Mouse (Mus musculus): ENCODE data around the gene Top1. TPM values are rescaled to one million over a fixed set of nuclear protein-coding genes. Genes with fewer than 3 reads are reported as not detected.

Top1 gene
- total RNA-seq, 2 experiments from 2014 or later = 79.0 to 80.3 TPM

DNA sequence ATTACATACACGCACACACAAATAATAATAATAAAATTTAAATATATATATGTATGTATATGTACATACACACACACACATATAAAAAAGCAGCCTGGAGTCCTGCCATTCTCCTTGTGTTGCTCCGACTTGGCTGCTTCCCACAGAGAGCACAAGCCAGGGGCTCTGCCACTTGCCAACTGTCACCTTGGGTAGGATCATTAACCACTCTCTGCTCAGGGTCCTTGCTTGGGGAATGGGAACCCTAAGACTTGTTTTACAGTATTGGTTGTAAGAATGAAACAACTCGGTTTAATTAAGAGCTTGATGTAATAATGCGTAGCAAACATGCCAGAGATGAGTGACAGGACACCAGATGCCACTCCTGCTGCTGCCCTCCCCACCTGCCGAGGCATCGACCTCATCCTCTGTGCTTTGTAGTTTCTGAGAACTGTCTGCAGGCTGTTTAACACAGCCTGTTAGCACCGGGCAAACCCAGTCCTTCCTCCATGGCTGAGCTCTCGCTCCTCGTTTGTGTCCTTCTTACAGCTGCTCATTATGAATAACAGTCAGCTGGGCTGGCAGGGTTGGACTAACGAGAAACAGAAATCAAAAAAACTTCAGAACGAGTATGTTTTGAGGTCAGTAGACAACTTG is 95.0 kb downstream of the Top1 start:
- no peak for DNase-seq (ENCODE audit: low spot score in 2 of 2)

DNA sequence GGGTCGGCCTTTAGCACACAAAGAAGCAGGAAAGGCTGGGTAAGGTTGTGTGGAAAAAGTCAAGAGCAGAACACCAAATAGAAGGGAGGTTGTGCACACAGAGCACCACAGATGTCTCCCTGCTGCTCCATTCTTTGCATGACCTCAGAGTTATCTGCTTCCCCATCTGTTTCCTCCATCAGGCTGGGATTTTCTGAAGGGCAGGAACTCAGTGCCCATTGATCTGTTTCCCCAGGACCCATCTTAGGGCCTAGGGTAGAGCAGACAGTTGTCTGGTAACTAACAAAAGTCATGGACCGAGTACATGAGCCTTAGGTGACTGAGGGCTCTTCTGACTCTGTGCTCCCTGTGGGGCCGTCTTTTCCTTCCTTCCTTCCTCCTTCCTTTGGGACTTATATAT is 95.9 kb downstream of the Top1 start:
- no peak for DNase-seq (ENCODE audit: low spot score in 2 of 2)

DNA sequence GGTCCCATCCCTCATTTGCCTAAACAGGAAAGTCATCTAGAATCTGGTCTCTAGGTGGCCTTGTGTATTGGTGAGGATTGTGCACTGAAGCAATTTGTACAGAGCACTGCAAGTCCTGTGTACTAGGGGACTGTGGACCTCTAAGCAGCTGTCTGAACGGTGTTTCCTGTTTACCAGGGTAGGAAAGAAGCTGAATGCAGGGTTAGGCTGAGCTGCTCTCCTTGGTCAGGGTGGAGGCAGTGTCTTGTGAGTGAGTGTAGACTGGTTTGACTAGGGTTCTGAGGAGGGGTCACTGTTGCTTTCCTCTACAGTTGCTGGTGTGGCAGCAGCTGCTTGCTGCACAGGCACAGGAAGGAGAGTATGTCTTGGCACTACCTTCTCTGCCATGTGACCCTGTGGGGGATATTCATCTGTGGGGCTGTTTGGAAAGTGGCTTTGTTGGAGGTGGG is 96.5 kb downstream of the Top1 start:
- DNase-seq (ENCODE audit: low spot score in 2 of 2) = no peak

DNA sequence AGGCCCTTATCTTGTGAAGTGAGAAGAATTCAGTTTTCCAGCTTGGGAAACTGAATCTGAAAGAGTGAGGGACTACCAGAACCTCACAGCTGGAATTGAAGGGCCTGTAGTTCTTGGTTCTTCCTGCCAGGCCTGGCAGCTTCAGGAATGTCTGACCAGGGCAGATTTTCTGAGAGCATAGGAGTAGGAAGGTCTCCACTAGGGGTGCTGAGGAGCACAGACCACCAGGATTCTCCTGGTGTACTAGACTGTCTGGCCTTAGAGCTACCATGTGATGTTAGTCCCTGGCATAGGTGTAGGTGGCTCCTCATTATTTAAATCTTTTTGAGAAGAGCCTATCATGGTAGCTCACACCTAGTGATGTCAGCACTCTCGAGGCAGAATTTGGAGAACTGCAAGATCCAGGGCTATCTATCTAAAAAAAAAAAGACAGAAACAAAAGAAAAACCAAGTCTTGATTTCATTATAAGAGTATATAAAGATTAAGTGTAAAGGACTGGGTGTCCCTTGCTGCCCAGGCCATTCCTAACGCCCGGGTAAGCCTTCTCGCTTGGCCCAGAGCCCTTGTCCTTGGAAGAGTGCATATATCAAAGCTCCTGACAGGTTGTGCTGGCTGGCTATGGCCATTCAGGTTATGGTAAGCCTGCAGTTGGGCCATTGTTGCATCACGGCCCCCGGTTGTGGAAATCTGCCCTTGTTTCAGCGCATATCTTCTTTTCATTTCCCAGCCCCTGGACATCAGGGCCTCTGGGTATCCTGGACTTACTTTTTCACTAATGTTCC is 98.5 kb downstream of the Top1 start:
- peak in 1 of 2 experiments; percentile 57 for DNase-seq (ENCODE audit: low spot score in 2 of 2)

DNA sequence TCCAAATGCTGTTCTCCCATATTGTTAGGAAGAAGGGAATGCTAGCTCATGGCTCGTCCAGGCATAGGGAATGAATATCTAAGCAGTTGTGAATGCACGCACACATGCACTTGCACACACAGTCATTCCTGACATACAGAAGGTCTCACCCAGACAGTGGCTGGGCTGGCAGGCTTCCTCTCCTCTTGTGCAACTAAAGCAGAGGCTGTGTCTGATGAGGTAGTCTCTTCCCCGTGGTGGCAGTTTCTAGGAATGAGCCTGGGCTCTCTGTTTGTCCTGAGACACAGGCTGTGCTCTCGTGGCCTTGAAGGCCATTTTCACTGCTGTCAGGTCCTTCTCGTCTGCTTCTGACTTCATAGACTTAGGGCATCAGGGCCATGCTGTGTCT is 99.1 kb downstream of the Top1 start:
- DNase-seq (ENCODE audit: low spot score in 2 of 2) = no peak

DNA sequence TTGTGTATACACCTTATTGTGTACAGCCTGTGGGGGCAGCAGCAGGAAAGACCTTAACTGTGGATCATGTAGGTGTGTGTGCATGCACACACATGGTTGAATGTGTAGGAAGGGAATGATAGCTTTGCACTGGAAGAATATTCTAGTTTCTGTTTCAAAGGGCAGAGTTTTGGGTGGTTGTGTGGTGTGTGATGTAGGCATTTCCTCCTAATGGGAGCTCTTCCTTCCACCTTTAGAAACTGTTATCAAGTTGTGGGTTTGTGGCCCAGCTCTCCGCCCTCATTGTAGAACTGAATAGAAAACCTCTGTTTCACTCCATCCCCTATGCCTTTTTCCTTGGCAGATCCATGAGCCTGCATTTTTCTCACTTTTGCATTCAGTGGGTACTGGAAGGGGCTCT is 99.8 kb downstream of the Top1 start:
- no peak for DNase-seq (ENCODE audit: low spot score in 2 of 2)

DNA sequence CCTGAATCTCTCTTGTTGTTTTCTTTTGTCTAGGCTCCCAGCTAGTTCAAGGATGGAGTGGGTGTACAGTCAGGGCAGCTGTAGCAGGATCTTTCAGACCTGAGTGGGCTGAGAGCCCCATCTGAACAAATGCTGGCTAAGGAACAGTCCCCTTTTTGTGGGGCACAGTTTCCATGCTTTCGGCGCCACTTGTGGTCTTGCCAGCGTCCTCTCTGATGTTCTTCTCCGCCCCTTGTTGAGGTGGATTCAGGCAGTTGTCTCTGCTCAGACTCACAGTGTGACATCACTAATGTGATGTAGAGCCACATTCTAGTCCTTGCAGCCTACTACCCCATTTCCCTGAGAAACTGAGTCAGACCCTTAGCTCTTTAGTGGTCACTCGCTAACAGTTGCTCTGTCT is 100.9 kb downstream of the Top1 start:
- DNase-seq (ENCODE audit: low spot score in 2 of 2) = no peak

DNA sequence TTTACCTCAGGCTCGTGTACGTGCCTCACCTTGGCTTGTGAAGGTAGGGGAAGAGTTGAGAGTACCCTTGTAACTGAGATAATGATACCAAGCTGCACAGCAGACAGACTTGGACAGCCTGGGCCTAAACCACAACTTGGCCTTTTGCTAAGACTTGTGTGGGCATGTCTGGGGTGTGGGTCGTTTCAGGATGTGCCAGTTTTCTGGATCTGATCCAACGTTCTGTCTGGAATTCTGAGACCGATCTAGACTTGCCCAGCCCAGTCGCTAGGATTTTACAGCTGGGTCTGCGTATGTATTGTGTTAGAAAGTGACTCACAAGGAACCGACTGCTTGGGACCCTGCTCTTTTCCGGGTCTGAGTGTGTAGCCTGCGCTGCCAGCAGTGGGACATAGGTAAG is 101.4 kb downstream of the Top1 start:
- DNase-seq (ENCODE audit: low spot score in 2 of 2) = no peak

DNA sequence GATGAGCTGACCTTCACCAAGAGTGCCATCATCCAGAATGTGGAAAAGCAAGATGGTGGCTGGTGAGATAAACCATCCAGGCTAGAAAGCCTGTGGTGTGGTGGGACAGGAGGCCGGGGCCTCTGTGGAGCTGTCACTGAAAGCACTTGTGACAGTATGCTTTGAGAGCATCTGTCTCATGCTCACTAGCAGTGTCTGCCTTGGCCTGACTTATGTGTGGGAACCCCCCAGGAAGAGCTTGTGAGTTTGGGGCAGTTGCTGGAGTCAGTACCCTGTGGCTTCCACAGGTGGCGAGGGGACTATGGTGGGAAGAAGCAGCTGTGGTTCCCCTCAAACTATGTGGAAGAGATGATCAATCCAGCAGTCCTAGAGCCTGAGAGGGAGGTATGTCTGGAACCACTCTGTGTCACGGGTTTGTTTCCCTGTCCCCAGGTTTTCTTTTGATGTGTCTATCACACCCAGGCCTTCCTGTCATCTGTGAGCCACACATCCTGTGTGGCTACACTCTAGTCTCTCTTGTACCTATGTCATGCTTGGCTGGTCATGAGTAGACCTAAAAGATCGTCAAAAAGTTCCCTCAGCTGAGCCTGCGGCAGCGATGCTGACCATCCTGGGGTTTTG is 111.0 kb downstream of the Top1 start:
- no peak for DNase-seq (ENCODE audit: low spot score in 2 of 2)

DNA sequence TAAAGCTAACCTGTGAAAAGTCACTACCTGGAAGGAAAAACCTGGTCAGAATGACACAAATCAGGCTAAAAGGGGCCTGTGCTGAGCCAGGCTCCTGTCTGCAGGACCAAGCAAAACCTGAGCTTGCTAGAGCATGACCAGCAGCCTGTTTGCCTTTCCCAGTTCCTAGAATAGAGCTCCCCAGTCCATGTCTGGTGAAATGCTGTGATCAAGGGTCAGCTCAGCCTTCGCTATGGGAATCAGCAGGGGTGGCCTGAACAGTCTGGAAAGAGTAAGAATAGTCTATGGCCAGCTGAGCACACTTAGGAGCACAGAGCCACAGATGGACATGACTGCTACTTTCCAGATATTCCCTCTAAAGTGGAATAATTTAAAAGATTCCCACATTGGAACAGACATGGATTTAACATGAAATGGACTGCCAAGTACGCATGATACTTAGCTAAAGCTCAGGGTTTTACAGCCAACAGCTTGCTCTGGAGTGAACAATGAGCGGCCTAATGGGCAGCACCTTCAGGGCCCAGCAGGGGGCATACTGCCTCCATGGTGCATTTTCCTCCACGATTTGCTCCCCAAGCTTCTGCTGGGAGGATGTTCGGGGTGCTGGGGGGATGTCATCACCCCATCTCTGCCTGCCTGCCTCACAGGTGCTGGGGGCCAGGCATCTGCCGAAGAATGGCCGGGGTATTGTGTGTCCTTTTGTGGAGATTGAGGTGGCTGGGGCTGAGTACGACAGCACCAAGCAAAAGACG is 114.9 kb downstream of the Top1 start:
- peak; percentile 58 to 83 for DNase-seq (ENCODE audit: low spot score in 2 of 2)

DNA sequence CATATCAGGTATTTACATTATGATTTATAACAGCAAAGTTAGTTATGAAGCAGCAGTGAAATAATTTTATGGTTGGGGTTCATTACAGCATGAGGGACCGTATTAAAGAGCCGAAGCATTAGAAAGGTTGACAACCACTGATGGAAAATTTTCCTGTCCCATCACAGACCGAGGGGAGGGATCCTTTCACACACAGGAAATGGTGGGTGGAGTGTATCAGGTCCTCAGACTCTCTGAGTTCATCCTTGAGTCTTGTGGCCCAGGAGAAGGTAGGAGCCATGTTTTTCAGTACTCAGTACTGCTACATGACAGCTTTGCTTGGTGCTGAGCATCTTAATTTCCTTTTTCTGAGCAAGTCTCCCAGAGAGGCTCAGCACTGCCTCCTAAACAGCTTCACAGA is 118.1 kb downstream of the Top1 start:
- no peak for DNase-seq (ENCODE audit: low spot score in 2 of 2)

DNA sequence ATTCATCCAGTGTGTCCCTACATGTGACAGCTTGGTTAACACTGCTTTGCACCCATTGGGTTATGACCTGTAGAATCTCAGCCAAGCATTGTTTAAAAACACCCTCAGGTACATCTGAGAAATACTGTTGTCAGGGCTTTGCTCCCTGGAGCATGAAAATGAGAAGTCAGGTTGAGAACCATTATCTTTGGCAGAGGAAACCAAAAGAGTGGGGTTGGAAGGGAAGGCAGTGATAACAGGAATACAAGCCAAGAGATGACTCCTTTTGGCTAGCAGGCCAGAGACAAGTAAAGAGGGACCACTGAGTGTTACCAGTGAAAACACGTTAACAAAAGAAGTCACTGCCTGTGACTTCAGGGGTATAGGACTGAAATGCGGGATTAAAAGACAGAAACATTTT is 118.7 kb downstream of the Top1 start:
- DNase-seq (ENCODE audit: low spot score in 2 of 2) = no peak

DNA sequence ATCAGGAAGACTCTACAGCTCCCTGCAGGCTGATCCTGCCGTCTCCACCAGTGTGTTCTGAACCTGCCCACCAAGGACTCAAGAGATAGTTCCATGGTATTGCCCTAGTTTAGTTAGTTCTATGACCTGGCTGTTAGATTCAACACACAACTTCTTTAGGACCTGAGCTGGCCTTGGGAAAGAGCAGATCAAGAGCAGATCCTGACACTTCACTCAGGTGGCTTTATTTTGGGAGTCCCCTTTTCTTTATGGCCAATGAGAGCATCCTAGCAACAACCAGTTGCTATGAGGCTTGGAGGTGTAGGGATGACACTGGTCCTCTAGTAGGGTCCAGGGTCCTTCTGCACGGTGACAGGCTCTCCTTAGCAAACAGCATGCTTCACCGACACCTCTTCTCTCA is 119.4 kb downstream of the Top1 start:
- no peak for DNase-seq (ENCODE audit: low spot score in 2 of 2)

DNA sequence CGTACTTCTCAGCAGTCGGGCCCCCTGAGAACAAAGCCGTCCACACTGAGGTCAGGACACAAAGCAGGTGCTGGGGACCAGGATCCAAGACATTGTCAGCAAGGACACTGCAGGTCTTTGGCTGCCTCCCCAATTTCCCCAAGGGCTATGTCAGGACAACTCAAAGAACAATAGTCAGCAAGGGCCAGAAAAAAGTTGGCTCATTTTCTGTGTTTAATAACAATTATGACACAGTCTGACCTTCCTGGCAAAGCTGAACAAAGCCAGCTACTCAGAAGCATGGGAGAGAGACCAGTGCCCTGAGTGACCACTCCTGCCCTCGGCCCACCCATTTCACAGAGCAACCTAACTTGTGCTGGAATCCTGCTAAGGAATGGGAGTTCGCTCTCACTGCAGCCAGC is 120.7 kb downstream of the Top1 start:
- no peak for DNase-seq (ENCODE audit: low spot score in 2 of 2)

DNA sequence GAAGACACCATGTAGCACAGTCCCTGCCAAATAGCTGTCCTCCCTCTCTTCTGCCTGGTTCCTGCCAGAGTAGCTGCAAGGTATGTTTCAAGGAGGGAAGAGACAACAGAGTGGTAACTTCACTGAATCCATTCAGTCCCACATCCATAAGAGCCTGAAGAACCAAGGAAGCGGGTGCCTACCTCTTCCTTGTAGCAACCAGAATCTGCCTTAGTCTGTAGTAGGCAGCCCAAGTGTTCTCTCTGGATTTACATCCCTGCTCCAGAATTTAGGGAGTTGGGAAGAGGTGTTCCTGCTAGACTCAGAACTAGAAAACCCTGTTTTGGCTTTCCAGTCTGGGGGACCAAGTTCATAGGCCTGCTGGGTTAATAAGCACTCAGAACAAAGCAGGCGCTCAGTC is 121.5 kb downstream of the Top1 start:
- DNase-seq (ENCODE audit: low spot score in 2 of 2) = no peak

DNA sequence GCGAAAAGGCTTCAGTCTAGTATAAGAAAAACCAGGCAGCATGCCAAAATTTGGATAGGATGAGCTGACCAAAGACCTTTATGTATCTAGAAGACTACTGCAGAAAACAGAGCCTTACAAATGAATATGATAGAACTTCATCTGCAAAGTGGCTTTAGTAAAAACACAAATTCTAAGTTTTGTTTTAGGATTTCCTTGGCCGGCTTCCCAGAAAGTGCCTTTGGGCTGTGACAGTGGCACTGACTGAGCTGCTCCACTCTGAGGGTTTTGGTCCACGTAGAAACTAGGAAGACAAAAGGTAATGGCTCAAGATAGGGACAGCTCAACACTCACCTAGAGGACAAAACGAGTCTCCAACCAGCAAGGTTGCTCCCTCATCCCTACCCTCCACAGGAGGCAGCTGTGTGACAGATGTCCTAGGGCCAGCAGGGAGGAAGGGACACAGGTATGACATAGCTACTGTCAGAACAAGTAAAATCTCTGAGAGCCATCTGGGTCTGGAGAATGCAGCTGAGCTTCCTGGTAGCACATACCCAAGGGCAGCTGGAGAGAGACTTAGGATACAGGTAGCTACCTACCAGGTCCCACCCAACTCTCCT is 122.5 kb downstream of the Top1 start:
- no peak for DNase-seq (ENCODE audit: low spot score in 2 of 2)

DNA sequence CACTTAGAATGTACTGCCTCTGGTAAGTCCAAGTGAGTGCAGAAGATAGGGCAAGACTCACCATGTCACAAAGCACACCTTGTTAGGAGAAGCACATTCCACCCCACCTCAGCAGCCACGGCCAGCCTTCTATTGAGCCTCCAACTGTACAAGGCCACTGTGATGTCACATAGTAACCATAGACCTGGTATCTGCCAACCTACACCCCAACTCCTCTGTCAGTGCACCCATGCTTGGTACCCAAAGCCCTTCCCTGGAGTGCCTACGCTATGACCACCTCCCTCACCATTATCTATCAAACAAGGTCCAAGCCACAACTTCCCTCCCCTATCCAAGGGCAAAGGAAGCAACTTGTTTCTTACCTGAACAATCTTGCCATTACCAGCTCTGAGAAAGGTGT is 123.3 kb downstream of the Top1 start:
- no peak for DNase-seq (ENCODE audit: low spot score in 2 of 2)

DNA sequence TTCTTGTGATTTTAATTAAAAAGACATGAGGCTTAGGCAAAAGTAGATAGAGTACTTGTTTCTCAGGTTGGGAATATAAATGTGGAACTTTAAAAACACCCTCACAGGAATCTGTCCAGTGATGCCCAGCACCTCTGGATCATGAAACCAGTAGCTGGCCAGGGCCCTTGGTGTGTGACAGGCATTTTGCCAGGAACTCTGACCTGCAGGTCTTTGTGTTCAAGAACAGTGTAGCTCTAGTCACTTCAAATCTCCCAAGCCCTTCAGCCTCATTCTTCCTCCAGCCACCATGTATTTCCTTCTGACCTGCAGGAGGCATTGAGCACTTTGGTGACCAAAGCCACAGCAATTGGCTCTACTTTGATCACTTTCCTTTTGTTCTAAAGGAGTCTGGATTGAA is 124.7 kb downstream of the Top1 start:
- no peak for DNase-seq (ENCODE audit: low spot score in 2 of 2)

DNA sequence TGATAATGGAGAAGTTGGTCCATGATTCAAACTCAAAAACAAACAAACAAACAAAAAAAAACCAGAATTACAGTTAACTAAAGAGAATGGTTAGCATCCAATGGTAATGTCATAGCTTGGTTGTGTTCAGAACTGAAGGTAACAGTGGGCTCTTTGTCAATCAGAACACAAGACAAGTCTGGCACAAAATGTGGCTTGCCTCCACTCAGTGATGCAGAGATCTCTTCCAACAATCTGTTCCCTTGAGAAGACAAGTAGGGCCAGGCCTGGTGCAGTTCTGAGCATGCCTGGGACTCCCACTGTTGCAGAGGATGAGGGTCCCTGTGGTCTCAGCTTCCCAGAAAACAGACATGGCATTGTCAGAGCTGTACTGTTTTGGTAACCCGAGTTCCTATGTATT is 125.2 kb downstream of the Top1 start:
- peak in 1 of 2 experiments; percentile 55 for DNase-seq (ENCODE audit: low spot score in 2 of 2)

DNA sequence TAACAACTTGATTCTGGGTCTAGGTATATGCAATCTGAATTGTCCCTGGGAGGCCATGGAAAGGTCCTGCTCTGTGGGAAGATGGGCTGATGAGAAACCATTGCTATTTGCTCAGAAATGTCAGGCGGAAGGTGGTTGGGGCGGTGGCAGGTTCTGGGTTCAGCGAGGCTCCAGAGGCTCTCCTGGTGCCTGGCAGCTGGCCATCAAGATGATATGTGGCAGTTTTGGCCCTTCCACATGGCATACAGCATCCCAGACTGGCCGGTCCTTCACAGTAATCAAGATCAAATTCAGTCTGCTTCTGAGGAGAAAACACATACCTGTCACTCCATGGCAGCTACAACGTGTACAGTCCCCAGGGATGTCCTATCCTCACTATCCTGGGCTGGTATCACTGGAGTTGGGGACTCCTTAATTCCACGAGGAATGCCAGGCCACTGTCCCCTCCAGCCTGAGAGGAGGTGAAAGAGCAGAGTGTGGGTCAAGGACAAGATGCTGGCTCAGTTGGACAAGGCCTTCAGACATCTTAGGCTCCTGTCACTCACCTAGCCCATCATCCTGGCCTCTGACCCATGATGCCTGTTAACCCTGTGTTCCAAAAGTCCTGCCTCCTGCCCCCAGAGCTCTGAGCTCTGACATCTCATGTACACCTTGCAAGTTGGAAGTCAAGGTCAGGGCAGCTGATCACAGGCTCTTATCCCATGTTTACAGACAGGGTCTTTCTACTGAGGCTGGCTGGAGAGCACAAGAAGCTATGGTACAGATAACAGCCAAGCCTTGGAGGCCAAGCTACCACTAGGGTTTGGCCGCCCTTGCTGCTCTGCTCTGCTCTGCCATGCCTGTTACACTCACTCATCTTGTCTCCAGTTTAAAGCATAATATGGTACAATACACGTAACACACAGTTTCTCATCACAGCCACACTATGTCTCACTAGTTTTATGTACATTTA is 125.9 kb downstream of the Top1 start:
- DNase-seq (ENCODE audit: low spot score in 2 of 2) = no peak

Measured in layer of hippocampus, adult 18-20 months (tissue).